Mouse (Mus musculus) neural tube, embryonic 13.5 days (tissue): ENCODE measurements around the gene Cd47. TPM values are rescaled to one million over a fixed set of nuclear protein-coding genes. Genes with fewer than 3 reads are reported as not detected.

ENCODE experiments used
- ATAC-seq: fragments of 200-750 bp; cut with Nextera tagmentation; 2 replicates; pipeline ENCODE4 v1.8.0; 2017; ENCODE audit warnings: low read depth, mild to moderate bottlenecking, moderate TSS enrichment, moderate library complexity
- H3K27ac ChIP-seq: fragments of 300-500 bp; sonication (generic); replicated peaks from 2 replicates; pipeline ENCODE4 v1.5.1; 2015; ENCODE audit warnings: moderate library complexity, mild to moderate bottlenecking, inconsistent platforms
- H3K27me3 ChIP-seq: fragments of 300-500 bp; sonication (generic); 2 replicates; pipeline ENCODE4 v1.6.1; 2015; ENCODE audit warnings: mild to moderate bottlenecking, inconsistent platforms
- H3K36me3 ChIP-seq: fragments of 300-500 bp; sonication (generic); 2 replicates; pipeline ENCODE4 v1.6.1; 2015; ENCODE audit warnings: mild to moderate bottlenecking, inconsistent platforms
- H3K4me1 ChIP-seq: fragments of 300-500 bp; sonication (generic); replicated peaks from 2 replicates; pipeline ENCODE4 v1.6.1; 2015; ENCODE audit warnings: inconsistent platforms
- H3K4me2 ChIP-seq: fragments of 300-500 bp; sonication (generic); 2 replicates; pipeline ENCODE4 v1.6.1; 2015; ENCODE audit warnings: inconsistent platforms, mild to moderate bottlenecking, moderate library complexity
- H3K4me3 ChIP-seq: fragments of 300-500 bp; sonication (generic); 2 replicates; pipeline ENCODE4 v1.5.1; 2015; ENCODE audit warnings: mild to moderate bottlenecking, inconsistent platforms
- H3K9ac ChIP-seq: fragments of 300-500 bp; sonication (generic); 2 replicates; pipeline ENCODE4 v1.6.1; 2015; ENCODE audit warnings: moderate library complexity, mild to moderate bottlenecking, inconsistent platforms
- H3K9me3 ChIP-seq: fragments of 300-500 bp; sonication (generic); 2 replicates; pipeline ENCODE4 v1.6.1; 2016; ENCODE audit warnings: inconsistent platforms
- WGBS: fragments of 180-500 bp; shearing (Covaris S2); methylation state at CpG from one replicate; pipeline ENCODE4 v1.1.7; 2015; 5-methylcytosine and 5-hydroxymethylcytosine counted together
- polyA plus RNA-seq: library from polyadenylated mRNA; unstranded; fragments of >200 nt; fragmentation: Nextera tagmentation; extraction: Ambion mirVana; gene quantifications from 2 replicates; pipeline ENCODE4 v1.2.1, GENCODE M21; 2015

The Cd47 gene
- polyA plus RNA-seq, 1 experiment from 2014 or later = 106 TPM

DNA sequence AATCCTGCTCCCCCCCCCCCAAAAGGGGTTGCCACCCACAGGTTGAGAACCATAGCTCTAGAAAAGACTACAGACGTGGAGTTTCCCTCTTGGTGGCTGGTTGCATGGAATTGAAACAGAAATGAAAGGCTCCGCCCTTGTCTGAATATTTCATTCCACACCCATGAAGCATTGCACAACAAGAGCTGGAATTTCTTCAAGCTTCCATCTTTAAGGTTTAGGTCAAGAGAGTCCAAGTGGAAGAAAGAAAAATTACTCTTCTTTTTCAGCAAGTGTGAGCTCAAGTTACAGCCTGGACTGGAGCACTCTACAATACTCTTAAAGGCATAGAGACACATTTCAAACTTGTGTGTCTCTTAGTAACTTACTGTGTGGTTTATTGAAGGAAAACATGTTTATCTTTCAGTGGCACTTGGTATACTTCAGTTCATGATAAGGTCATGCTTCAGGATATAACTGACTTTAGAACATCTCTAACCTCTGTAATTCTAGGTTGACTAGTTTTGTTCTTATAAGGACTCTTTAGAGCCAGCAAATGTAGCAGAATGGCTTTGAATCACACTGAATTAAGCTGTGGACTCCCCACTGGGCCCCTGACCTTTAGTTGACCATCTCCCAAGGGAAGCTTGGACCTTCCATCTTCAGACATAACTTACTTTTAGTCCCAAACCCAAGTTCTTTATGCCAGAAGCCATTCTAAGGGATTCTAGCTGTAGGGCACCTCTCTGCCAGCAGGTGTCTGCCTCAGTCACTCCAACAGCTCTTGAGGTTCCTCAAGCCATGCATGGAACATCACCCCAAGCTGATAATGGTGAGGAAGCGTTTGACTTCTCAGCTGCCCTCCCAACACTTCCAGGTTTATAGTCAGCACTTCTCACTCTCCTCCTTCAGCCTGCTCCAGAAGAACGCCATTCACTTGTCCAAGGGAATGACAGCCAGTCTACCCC is 58.8 kb downstream of the Cd47 start:
- WGBS = 82% methylated on average over 4 of the region's 4 CpGs
- H3K36me3 ChIP-seq = no peaks in the 10 kb centered on the region
- peak overlapping the region; percentile 72; the same call in 1 of the 2 replicates for H3K4me2 ChIP-seq
- no peak overlapping the region for H3K27ac ChIP-seq
- no peak for ATAC-seq
- no peaks in the 10 kb centered on the region for H3K27me3 ChIP-seq
- no peaks in the 10 kb centered on the region for H3K9me3 ChIP-seq
- no peak overlapping the region for H3K4me3 ChIP-seq
- H3K9ac ChIP-seq = no peak overlapping the region
- H3K4me1 ChIP-seq = peaks cover 32% of the 10 kb centered on the region

GRCm38 (mm10) chr16:49861986-49862385 is 61.7 kb downstream of the Cd47 start:
- Histone ChIP-seq H3K4me2 (no peak overlapping the region), H3K9me3 (peaks cover 10% of the 10 kb centered on the region; the same call in 1 of the 2 replicates), H3K27me3 (no peaks in the 10 kb centered on the region), H3K4me3 (no peak overlapping the region), H3K36me3 (peaks cover 3% of the 10 kb centered on the region; the same call in 1 of the 2 replicates), H3K4me1 (peaks cover 18% of the 10 kb centered on the region), H3K27ac (no peak overlapping the region), H3K9ac (no peak overlapping the region)
- no peak for ATAC-seq
- 98% methylated on average over 1 of the region's 1 CpGs for WGBS

- Histone ChIP-seq H3K9ac (no peak overlapping the region), H3K4me2 (no peak overlapping the region), H3K9me3 (peaks cover 10% of the 10 kb centered on the region; the same call in 1 of the 2 replicates), H3K4me3 (no peak overlapping the region), H3K27me3 (no peaks in the 10 kb centered on the region), H3K36me3 (peaks cover 31% of the 10 kb centered on the region), H3K4me1 (no peaks in the 10 kb centered on the region), H3K27ac (no peak overlapping the region)
- ATAC-seq = no peak
- 94% methylated on average over 2 of the region's 2 CpGs for WGBS
Observed at GRCm38 (mm10) chr16:49866617-49867016, 66.3 kb downstream of the Cd47 start.

GRCm38 (mm10) chr16:49868278-49868677 is 67.9 kb downstream of the Cd47 start:
- 83% methylated on average over 1 of the region's 1 CpGs for WGBS

DNA sequence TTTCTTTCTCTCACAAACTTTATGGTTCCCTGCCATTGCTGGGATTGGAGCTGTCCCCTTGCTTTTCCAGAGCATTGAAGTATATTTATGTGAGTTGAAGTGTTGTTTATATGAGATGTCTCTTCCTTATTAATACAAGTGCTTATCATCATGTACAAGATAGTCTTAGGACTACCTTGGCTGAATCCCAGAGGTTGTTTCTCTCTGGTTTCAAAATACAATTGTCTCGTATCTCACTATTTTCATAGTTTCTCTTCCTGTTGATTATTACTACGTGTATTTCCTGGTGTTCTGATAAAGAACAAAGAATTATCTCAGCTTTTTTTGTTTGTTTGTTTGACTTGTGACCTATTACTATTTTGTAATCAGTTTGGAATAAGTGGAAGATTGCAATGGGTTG is 73.6 kb downstream of the Cd47 start:
- no peak for ATAC-seq
- no peaks in the 10 kb centered on the region for H3K9me3 ChIP-seq
- no peaks in the 10 kb centered on the region for H3K4me1 ChIP-seq
- no peaks in the 10 kb centered on the region for H3K27me3 ChIP-seq
- no peak overlapping the region for H3K27ac ChIP-seq
- H3K9ac ChIP-seq = no peak overlapping the region
- peaks cover 14% of the 10 kb centered on the region for H3K36me3 ChIP-seq
- 91% methylated on average over 2 of the region's 2 CpGs for WGBS
- H3K4me3 ChIP-seq = no peak overlapping the region
- no peak overlapping the region for H3K4me2 ChIP-seq

More at GRCm38 (mm10) chr16:49868278-49868677, 67.9 kb downstream of the Cd47 start:
- Histone ChIP-seq H3K27ac (no peak overlapping the region), H3K36me3 (peaks cover 31% of the 10 kb centered on the region), H3K27me3 (no peaks in the 10 kb centered on the region), H3K4me2 (no peak overlapping the region), H3K9me3 (peaks cover 10% of the 10 kb centered on the region; the same call in 1 of the 2 replicates), H3K9ac (no peak overlapping the region), H3K4me1 (no peaks in the 10 kb centered on the region), H3K4me3 (no peak overlapping the region)
- no peak for ATAC-seq

- Histone ChIP-seq H3K4me2 (no peak overlapping the region), H3K36me3 (peaks cover 8% of the 10 kb centered on the region), H3K4me1 (peaks cover 3% of the 10 kb centered on the region; the same call in 1 of the 2 replicates), H3K9ac (no peak overlapping the region), H3K27me3 (no peaks in the 10 kb centered on the region), H3K27ac (no peak overlapping the region), H3K4me3 (no peak overlapping the region), H3K9me3 (no peaks in the 10 kb centered on the region)
- ATAC-seq = no peak
- WGBS = 94% methylated on average over 1 of the region's 1 CpGs
Observed at GRCm38 (mm10) chr16:49874546-49874945, 74.2 kb downstream of the Cd47 start.

GRCm38 (mm10) chr16:49876291-49877030 is 76.1 kb downstream of the Cd47 start:
- H3K36me3 ChIP-seq = no peaks in the 10 kb centered on the region
- no peak overlapping the region for H3K4me3 ChIP-seq
- no peak overlapping the region for H3K9ac ChIP-seq
- 89% methylated on average over 9 of the region's 9 CpGs for WGBS
- H3K9me3 ChIP-seq = no peaks in the 10 kb centered on the region
- H3K27me3 ChIP-seq = no peaks in the 10 kb centered on the region
- no peak overlapping the region for H3K27ac ChIP-seq
- H3K4me2 ChIP-seq = no peak overlapping the region
- peaks cover 13% of the 10 kb centered on the region; the same call in 1 of the 2 replicates for H3K4me1 ChIP-seq
- no peak for ATAC-seq

DNA sequence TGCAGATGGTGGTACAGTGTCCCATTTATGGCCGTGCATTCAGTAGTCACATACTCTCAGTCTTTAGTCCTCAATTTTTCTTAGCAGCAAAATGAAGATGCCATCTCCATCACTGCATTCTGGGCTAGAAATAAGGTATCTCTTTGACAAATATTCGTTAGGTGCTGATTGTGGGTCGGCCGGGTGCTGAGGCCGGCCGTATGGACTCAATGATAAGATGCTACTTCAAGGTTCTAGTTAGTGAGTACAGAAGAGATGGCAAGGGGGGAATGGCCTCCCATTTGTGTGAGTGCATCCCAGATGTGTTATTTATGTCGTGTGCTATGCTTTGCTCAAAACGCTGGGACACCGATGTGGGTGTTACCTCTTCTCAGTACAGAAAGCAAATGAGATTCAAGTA is 76.9 kb downstream of the Cd47 start:
- Histone ChIP-seq H3K9ac (no peak overlapping the region), H3K4me1 (peaks cover 13% of the 10 kb centered on the region; the same call in 1 of the 2 replicates), H3K36me3 (no peaks in the 10 kb centered on the region), H3K4me2 (no peak overlapping the region), H3K4me3 (no peak overlapping the region), H3K27me3 (no peaks in the 10 kb centered on the region), H3K27ac (no peak overlapping the region), H3K9me3 (no peaks in the 10 kb centered on the region)
- WGBS = 94% methylated on average over 9 of the region's 9 CpGs
- no peak for ATAC-seq

GRCm38 (mm10) chr16:49878051-49878450 is 77.7 kb downstream of the Cd47 start:
- no peak overlapping the region for H3K4me3 ChIP-seq
- no peaks in the 10 kb centered on the region for H3K36me3 ChIP-seq
- no peak overlapping the region for H3K27ac ChIP-seq
- peaks cover 13% of the 10 kb centered on the region; the same call in 1 of the 2 replicates for H3K4me1 ChIP-seq
- no peak overlapping the region for H3K4me2 ChIP-seq
- H3K9ac ChIP-seq = no peak overlapping the region
- no peaks in the 10 kb centered on the region for H3K27me3 ChIP-seq
- no peak for ATAC-seq
- no peaks in the 10 kb centered on the region for H3K9me3 ChIP-seq
- WGBS = 86% methylated on average over 2 of the region's 2 CpGs

DNA sequence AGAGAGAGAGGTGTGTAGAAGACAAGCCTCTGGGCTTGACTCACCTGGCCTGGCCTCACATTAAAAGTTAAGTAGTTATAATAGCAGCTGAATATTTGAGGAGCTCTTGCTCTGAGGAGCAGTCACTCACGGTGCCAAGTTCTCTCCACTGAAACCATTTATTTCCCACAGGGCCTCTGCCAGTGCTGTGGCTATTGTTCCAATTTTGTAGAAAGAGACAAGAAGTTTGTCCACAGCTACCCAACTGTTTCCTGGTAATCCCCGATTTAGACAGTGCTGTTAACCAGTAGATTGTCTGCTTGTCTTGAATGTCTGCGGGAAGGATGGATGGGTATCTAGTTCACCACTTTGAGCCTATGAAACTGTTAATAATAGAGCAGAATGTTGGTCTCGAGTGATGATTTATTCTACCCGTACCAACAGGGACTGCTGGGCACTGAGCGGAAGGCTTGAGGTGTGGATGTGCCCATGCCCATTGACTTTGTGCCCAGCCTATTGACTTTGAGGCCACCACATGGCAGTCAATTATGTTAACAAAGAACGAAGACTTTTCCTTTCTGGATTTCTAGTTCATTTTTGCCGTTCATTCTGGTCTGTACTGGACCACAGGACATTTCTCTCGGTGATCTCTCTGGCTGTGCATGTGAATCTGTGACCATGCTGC is 86.2 kb downstream of the Cd47 start:
- no peak overlapping the region for H3K9ac ChIP-seq
- 90% methylated on average over 9 of the region's 9 CpGs for WGBS
- peaks cover 11% of the 10 kb centered on the region; the same call in 1 of the 2 replicates for H3K36me3 ChIP-seq
- H3K4me3 ChIP-seq = no peak overlapping the region
- H3K4me2 ChIP-seq = no peak overlapping the region
- no peaks in the 10 kb centered on the region for H3K27me3 ChIP-seq
- 0 out of 2 replicates have a peak, but pooled peaks cover 4% of the 10 kb centered on the region for H3K4me1 ChIP-seq
- no peaks in the 10 kb centered on the region for H3K9me3 ChIP-seq
- ATAC-seq = no peak
- H3K27ac ChIP-seq = no peak overlapping the region

GRCm38 (mm10) chr16:49887290-49887689 is 87.0 kb downstream of the Cd47 start:
- Histone ChIP-seq H3K27ac (no peak overlapping the region), H3K4me3 (no peak overlapping the region), H3K9me3 (no peaks in the 10 kb centered on the region), H3K36me3 (peaks cover 13% of the 10 kb centered on the region; the same call in 1 of the 2 replicates), H3K9ac (no peak overlapping the region), H3K4me1 (0 out of 2 replicates have a peak, but pooled peaks cover 4% of the 10 kb centered on the region), H3K27me3 (no peaks in the 10 kb centered on the region), H3K4me2 (no peak overlapping the region)
- 76% methylated on average over 3 of the region's 3 CpGs for WGBS
- ATAC-seq = no peak
